Mouse (Mus musculus) forebrain, postnatal 0 days (tissue): ENCODE measurements around the gene Ccdc157. TPM values are rescaled to one million over a fixed set of nuclear protein-coding genes. Genes with fewer than 3 reads are reported as not detected.
A peak's percentile ranks its signal among the peaks of the same experiment; 100 is the strongest.

Experiments used
- ATAC-seq: fragments of 200-750 bp; cut with Nextera tagmentation; 2 replicates; pipeline ENCODE4 v1.8.0; 2017; ENCODE audit warnings: mild to moderate bottlenecking, moderate library complexity
- DNase-seq: peaks from one replicate; pipeline ENCODE4 v3.0.0-alpha.2; 2015
- H3K27ac ChIP-seq: fragments of 300-500 bp; sonication (generic); 2 replicates; pipeline ENCODE4 v1.5.1; 2014; ENCODE audit warnings: low read depth, mild to moderate bottlenecking, antibody characterized with exemption, low read length, moderate library complexity, mixed read lengths
- H3K27me3 ChIP-seq: fragments of 300-500 bp; sonication (generic); 2 replicates; pipeline ENCODE4 v1.6.1; 2014; ENCODE audit warnings: mild to moderate bottlenecking, low read length, mixed read lengths; ENCODE audit not compliant: insufficient read depth
- H3K36me3 ChIP-seq: fragments of 300-500 bp; sonication (generic); 2 replicates; pipeline ENCODE4 v1.6.1; 2014; ENCODE audit warnings: mild to moderate bottlenecking, moderate library complexity; ENCODE audit not compliant: insufficient read depth
- H3K4me1 ChIP-seq: fragments of 300-500 bp; sonication (generic); 2 replicates; pipeline ENCODE4 v1.6.1; 2014; ENCODE audit warnings: antibody characterized with exemption; ENCODE audit not compliant: insufficient read depth
- H3K4me2 ChIP-seq: fragments of 300-500 bp; sonication (generic); 2 replicates; pipeline ENCODE4 v1.6.1; 2014; ENCODE audit warnings: low read depth, mild to moderate bottlenecking, moderate library complexity
- H3K4me3 ChIP-seq: fragments of 300-500 bp; sonication (generic); 2 replicates; pipeline ENCODE4 v1.5.1; 2014; ENCODE audit warnings: low read depth, low read length, mixed read lengths
- H3K9ac ChIP-seq: fragments of 300-500 bp; sonication (generic); 2 replicates; pipeline ENCODE4 v1.6.1; 2014; ENCODE audit warnings: mild to moderate bottlenecking
- H3K9me3 ChIP-seq: fragments of 300-500 bp; sonication (generic); 2 replicates; pipeline ENCODE4 v1.6.1; 2016; ENCODE audit warnings: low read length
- CTCF ChIP-seq: sonication (generic); IDR thresholded peaks from 2 replicates; pipeline ENCODE4 v1.5.1; 2016; ENCODE audit warnings: antibody characterized with exemption, control low read depth, low read depth
- WGBS: fragments of 180-500 bp; shearing (Covaris S2); extraction: QIAGEN DNeasy Blood & Tissue Kit; methylation state at CpG from one replicate; pipeline ENCODE4 v1.1.7; 2014; 5-methylcytosine and 5-hydroxymethylcytosine counted together
- polyA plus RNA-seq: library from polyadenylated mRNA; unstranded; fragments of >200 nt; fragmentation: Nextera tagmentation; extraction: Ambion mirVana; gene quantifications from 2 replicates; pipeline ENCODE4 v1.2.1, GENCODE M21; 2015
- total RNA-seq: library from RNA; depleted of rRNA; stranded (reverse); fragments of >200 nt; gene quantifications from 2 replicates; pipeline ENCODE4 v1.2.3, GENCODE M21; 2014

The Ccdc157 gene
- total and polyA plus RNA-seq, 2 experiments from 2014 or later: 7.8 to 25.0 TPM

- H3K9me3 ChIP-seq: no peaks in the 10 kb centered on the region
- no peak for TF ChIP-seq CTCF
- ATAC-seq (no peak), DNase-seq (no peak)
- no peak overlapping the region for H3K4me3 ChIP-seq
- H3K9ac ChIP-seq: no peak overlapping the region
- 82% methylated on average over 12 of the region's 12 CpGs for WGBS
- H3K36me3 ChIP-seq: peaks cover 21% of the 10 kb centered on the region
- no peak overlapping the region for H3K27ac ChIP-seq
- H3K27me3 ChIP-seq: no peaks in the 10 kb centered on the region
- no peaks in the 10 kb centered on the region for H3K4me1 ChIP-seq
- H3K4me2 ChIP-seq: no peak overlapping the region
These were observed 43.1 kb upstream of the Ccdc157 start for GRCm38 (mm10) chr11:4202995-4203704.

- Histone ChIP-seq H3K4me2 (no peak overlapping the region), H3K27ac (no peak overlapping the region), H3K36me3 (peaks cover 10% of the 10 kb centered on the region), H3K9me3 (no peaks in the 10 kb centered on the region), H3K4me3 (no peak overlapping the region), H3K9ac (no peak overlapping the region), H3K4me1 (no peaks in the 10 kb centered on the region), H3K27me3 (no peaks in the 10 kb centered on the region)
- ATAC-seq (no peak), DNase-seq (no peak)
- TF ChIP-seq CTCF: peak; percentile 10; the same call in 1 of the 2 replicates
- WGBS: 59% methylated on average over 11 of the region's 11 CpGs
These were observed 42.0 kb upstream of the Ccdc157 start for GRCm38 (mm10) chr11:4201981-4202700.

GRCm38 (mm10) chr11:4197691-4198090, 37.6 kb upstream of the Ccdc157 start:
- no peak overlapping the region for H3K4me3 ChIP-seq
- H3K27me3 ChIP-seq: no peaks in the 10 kb centered on the region
- no peak; the same call in 1 of the 2 replicates for ATAC-seq
- no peak overlapping the region for H3K4me2 ChIP-seq
- TF ChIP-seq CTCF: no peak
- 72% methylated on average over 1 of the region's 1 CpGs for WGBS
- no peaks in the 10 kb centered on the region for H3K36me3 ChIP-seq
- no peak overlapping the region for H3K27ac ChIP-seq
- H3K9ac ChIP-seq: no peak overlapping the region
- no peaks in the 10 kb centered on the region for H3K4me1 ChIP-seq
- H3K9me3 ChIP-seq: no peaks in the 10 kb centered on the region
- no peak for DNase-seq

GRCm38 (mm10) chr11:4196636-4197035, 36.5 kb upstream of the Ccdc157 start:
- Histone ChIP-seq H3K4me3 (no peak overlapping the region), H3K27me3 (no peaks in the 10 kb centered on the region), H3K27ac (no peak overlapping the region), H3K9ac (no peak overlapping the region), H3K9me3 (no peaks in the 10 kb centered on the region), H3K4me1 (no peaks in the 10 kb centered on the region), H3K4me2 (no peak overlapping the region), H3K36me3 (no peaks in the 10 kb centered on the region)
- no peak for DNase-seq
- WGBS: 85% methylated on average over 8 of the region's 8 CpGs
- no peak for ATAC-seq
- no peak for TF ChIP-seq CTCF

GRCm38 (mm10) chr11:4195597-4196031, 35.5 kb upstream of the Ccdc157 start:
- Histone ChIP-seq H3K36me3 (no peaks in the 10 kb centered on the region), H3K4me3 (no peak overlapping the region), H3K9me3 (no peaks in the 10 kb centered on the region), H3K4me2 (no peak overlapping the region), H3K27ac (no peak overlapping the region), H3K4me1 (no peaks in the 10 kb centered on the region), H3K27me3 (no peaks in the 10 kb centered on the region), H3K9ac (no peak overlapping the region)
- 89% methylated on average over 3 of the region's 3 CpGs for WGBS
- DNase-seq (no peak), ATAC-seq (no peak)
- no peak for TF ChIP-seq CTCF

DNA sequence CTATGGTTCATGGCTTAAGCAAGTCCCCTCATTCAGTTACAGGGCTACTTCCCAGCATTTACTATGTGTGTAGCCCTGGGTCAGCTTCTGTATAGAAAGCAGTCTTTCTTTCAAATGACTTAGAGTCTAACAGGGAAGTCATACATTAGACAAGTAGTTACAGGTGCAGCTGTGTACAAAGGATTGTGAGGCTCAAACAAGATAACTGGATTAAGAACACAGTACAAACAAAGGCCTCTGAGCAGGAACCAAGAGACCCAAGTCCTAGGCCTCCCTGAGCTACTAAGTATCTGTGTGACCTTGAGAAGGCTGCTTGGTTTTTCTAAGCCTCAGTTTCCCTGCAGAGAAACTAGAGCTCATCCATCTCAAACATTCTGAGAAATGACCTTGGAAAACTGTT, 33.3 kb upstream of the Ccdc157 start:
- no peaks in the 10 kb centered on the region for H3K9me3 ChIP-seq
- no peak for ATAC-seq
- TF ChIP-seq CTCF: no peak
- H3K27ac ChIP-seq: no peak overlapping the region
- no peak for DNase-seq
- H3K4me2 ChIP-seq: no peak overlapping the region
- H3K4me1 ChIP-seq: no peaks in the 10 kb centered on the region
- no peak overlapping the region for H3K9ac ChIP-seq
- no peaks in the 10 kb centered on the region for H3K36me3 ChIP-seq
- H3K4me3 ChIP-seq: no peak overlapping the region
- no peaks in the 10 kb centered on the region for H3K27me3 ChIP-seq

DNA sequence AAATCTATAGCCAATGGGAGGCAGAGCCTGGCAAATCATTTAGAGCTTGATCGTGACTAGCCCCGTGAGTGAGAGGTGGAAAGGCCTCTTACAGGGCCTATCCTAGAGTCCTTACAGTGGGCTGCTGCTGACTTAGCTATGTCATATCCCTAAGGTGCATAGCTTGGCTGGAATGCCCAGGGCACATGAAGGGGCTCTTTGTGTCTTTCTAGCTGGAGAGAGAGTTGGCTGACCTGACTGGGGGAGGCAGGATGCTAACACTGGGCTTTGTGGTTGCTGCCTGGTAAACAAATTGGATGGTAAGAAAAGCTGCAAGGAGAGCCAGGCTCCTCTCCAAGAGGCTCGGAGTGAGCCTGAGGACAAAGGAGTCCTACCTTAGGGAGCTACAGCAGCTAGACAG, 32.7 kb upstream of the Ccdc157 start:
- H3K36me3 ChIP-seq: no peaks in the 10 kb centered on the region
- no peak for TF ChIP-seq CTCF
- no peaks in the 10 kb centered on the region for H3K27me3 ChIP-seq
- H3K9ac ChIP-seq: no peak overlapping the region
- no peak overlapping the region for H3K4me3 ChIP-seq
- H3K4me2 ChIP-seq: no peak overlapping the region
- no peaks in the 10 kb centered on the region for H3K9me3 ChIP-seq
- WGBS: 69% methylated on average over 3 of the region's 3 CpGs
- ATAC-seq (no peak), DNase-seq (no peak)
- H3K27ac ChIP-seq: no peak overlapping the region
- peaks cover 2% of the 10 kb centered on the region; the same call in 1 of the 2 replicates for H3K4me1 ChIP-seq
